Mouse (Mus musculus): ENCODE measurements at regions not wholly inside any gene's neighbourhood (a gene's known extent, or its start where the extent isn't known, plus 50 kb on each side); places are given as distances from the start of the nearest gene placed in this dataset.

- TF ChIP-seq CTCF (IDR thresholded peaks at IDR 0.05; ENCODE audit: extremely low read depth, insufficient read depth, insufficient read length, insufficient replicate concordance) (no peak), POLR2A (IDR thresholded peaks at IDR 0.05; ENCODE audit: low read depth, low read length) (no peak)
These were observed 504.8 kb downstream of the Tmem38b start for GRCm38 (mm10) chr4:54330686-54331085.
